Mouse (Mus musculus) right cerebral cortex, adult 18-20 months (tissue): ENCODE measurements around the gene Nbea.

Experiments used
- DNase-seq: peaks from one replicate; pipeline ENCODE4 v3.0.0; 2022; ENCODE audit warnings: mixed read lengths

The Nbea gene

DNA sequence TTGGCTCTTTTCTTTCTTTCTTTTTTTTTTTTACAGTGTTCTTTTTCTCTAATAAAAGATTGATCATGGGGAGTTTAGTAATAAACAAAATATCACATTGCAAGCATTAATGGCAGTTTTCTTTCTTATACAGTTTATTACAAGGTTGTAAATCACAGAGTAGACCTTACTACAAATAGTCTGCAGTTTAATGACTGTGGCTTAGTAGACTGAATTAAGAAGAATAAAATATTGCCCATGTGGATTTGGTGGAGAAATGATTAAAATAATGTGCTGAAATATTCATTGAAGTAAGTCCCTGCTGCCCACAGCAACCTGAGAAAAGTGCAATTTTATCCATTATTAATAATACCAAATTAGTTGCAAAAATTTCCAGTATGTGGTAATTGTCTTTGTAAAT lies 363.9 kb downstream of the Nbea start:
- no peak for DNase-seq

DNA sequence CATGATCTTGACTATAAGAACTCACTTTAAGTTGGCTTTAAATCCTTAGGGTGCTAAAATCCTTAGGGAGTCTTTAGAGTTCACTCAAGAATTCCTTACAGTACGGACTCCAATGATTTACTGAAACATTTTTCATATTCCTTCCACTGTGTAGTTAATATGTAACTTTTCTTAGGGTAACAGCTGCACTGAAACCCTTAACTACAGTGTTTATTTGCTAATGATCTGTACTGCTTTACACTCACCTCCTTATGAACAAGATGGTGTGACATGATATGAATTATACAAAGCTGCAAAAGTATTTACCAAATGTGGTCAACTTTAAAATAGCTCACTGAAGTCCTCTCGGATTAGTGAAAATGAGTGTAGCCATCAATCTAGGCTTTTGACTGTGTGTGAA lies 365.4 kb downstream of the Nbea start:
- DNase-seq, result no peak

DNA sequence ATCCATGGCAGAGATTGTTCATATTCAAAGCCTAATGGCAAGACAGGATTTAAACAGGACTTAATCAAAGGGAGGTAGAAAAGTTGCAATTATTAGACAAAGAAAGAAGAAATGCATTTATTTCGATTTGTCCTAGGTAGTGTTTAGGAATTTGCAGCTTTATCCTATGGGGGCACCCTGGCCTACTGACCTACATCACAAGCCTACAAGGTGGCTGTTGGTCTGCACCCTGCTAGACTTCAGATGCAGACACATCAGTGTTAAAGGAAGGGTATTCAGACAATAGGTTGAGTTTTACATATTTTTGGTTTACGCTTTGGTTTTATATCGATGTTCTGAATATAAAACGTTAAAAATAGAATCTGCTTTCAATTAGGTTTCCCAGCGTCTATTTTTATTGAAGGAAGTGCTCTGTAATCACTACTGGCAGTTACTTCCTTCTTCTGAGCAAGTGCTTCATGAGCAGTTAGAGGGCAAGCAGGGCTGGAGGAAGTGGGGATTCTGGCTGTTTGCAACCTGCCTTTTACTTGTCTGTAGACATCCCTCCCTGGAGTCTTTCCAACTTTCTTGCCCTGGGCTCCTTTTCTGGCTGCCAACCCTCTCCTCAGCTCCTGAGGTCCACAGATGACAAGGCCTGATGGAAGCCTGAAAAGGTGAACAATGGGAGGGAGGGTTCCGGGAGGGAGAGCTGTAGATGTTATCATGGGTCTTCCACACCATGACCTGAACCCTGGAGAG lies 366.7 kb downstream of the Nbea start:
- DNase-seq, result no peak

DNA sequence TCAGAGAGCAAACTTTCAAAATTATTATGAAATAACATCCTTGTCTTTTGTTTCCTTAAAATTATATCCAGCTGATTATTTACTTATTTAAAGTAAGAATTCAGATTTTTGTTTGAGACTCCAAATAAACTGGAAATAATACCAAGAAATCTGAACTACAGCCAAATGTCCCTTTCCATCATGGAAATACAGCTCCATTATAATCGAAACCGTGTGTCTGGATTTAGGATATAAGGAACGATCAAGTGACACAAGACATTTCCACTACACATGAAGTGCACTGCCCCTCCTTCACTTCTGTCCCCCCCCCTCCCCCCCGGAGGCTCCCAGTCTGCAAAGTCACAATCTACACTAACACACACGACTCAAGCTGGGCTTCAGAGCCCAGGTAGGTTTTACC lies 367.4 kb downstream of the Nbea start:
- no peak for DNase-seq

DNA sequence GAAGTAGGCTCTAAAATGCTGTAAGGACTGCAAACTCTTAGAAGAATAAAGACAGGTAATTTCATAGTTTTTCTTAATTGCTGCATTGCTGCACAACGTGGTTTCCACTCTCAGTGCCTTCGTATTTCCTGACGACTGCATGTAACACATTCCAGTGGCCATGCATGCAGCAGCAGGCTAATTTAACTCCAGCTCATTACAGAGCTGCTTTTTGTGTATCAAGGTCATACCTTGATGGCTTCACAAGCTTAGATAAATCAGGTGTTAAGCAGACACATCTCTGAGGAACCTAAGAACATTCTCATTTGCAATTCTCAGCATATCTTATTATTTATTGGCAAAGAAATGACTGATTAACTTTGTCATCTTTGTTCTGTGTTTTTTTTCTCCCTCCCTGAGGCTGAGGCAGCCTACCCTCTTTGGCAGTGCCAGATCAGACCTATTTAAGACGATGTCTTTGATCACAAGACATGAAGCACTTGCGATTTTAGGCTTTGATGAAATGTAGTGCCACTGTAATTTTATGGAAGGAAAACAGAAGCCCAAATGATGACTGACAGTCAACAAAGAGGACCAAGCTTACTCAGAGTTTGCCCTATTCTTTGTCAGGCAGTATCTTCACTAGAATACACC lies 368.4 kb downstream of the Nbea start:
- DNase-seq, result no peak

DNA sequence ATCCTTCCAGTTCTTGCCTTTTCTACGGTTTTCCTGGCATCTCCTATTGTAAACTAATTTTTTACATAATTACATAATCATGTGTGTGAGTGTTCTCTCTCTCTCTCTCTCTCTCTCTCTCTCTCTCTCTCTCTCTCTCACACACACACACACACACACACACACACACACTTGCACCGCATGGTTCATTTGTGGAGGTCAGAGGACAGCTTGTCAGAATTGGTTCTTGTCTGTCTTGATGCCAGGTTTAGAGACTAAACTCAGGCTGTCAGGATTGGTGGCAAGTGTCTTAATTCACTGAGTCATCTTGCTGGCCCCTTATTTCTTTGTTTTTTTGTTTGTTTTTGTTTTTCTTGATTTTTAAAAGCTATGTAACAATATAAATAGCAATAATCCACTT lies 388.7 kb downstream of the Nbea start:
- DNase-seq, result no peak

DNA sequence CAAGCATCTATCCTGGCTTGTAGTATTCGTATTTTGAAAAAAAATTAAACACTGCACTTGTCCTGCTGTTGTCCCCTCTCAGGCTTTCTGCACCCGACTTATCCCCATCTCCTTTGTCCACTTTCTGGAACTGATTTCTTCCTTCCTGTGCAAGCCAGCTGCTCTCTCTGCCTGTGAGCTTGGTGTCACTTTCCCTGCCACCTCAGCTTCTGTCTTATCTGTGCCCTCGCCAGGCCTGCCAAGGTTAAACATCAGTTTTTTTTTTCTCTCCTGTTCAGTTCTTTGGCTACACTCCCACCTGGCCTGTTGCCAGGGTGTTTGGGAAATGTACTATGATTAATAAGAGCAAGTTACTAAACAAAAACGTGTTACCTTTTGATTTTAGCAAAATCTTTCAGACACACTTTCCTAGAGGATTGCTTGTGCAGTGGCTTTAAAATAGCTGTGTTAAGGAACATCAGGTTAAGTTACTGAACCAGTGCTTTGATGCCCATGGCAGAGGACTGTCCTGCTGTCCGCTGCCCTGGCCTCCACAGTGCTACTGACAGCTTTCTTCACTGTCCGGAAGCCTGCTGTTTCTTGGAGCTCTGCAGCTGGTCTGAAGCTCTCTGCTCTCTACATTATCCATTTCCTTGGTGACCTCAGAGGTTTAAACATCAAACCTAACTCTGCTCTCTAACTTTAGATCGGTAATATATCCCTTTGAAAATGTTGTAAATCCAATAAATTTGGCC lies 389.5 kb downstream of the Nbea start:
- no peak for DNase-seq

DNA sequence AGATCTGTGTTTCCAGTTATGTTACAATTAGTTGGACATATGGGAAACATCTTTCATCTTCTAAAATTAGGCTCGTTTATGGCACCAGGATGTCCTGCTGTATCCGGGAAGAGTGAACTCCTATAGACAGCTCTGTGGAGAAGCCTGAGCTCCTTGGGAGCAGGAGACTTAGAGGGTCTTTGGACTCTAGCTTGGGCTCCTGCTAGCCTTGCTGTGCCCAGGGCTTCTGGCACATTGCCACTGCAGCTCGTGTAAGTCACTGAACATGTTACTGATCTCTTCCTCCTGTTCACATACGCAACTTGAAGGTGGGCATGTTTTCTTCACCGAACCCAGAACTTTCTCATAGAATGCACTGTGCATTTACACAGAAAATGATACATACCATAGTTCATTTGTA lies 391.2 kb downstream of the Nbea start:
- no peak for DNase-seq

DNA sequence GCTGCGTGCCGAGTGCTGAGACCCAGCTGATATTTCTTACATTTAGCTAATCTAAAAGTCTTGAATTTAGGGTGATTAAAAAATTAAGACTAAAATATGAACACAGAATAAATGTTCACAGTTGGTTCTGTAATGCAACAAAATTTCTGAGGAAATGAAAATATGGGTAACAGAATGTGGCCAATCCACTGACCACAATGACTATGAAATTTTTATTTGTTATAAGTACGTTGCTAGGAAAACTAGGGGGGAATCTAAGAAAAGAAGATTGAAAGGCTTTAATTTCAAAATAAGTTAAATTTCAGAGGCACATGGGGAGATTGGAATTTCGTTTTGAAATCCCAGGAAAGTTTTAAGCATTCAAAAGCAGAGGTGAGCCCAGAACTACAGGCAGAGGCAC lies 392.9 kb downstream of the Nbea start:
- DNase-seq, result no peak

DNA sequence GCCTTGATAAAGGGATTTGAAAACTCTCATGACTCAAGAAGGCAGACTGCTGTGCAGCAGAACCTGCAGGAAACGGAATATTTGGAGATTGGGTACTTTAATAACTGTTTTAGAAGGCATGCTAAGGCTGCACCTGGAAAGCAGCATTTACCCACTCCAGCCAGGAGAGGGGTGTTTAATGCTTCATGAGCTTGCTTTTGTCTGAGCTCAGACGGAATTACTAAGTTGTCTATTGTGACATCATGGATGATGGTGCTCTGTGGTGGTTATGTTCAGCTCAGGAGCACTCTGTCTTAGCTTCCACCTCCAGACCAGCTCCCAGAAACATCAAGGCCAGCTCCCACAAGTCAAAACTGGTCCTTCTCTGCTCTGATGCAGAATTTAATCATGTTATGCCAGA lies 393.6 kb downstream of the Nbea start:
- no peak for DNase-seq

DNA sequence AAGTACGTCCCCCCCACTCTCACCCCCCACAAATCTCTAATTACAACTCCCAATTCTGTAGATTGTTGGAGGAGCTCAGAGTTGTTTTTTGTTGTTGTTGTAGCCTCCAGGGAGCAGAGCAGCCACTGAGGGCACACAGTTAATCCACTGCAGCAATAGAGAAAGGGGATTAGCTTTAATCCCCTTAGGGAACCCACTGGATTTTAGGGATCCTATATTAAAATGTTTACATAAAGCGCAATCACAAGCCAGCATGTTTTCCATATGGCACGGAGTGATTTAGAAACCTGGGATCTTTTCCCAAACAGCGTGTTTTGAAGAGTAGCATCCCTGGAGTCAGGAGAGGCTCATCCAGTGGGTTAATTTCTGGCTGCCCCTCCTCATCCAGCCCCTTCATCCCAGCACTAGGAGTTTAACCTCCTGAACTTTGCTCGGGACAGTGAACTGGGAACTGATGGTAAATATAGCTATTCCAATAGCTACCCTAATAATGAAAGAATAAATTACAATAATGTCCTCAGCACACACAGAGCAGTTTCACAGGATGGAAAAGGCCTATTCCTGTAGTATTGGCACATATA lies 394.8 kb downstream of the Nbea start:
- no peak for DNase-seq

DNA sequence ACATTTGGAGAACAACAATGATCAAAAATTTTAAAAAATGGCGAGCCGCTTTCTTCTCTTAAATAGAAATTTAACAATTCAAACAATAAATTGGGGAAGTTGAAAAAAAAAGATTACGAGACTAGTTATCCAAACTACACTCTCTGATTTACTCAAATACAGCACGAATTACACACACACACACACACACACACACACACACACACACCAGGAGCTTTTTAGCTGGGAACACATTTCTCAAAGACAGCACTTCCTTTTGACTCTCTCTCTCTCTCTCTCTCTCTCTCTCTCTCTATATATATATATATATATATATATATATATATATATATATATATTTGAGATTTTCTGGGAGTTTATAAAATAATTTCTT lies 395.3 kb downstream of the Nbea start:
- DNase-seq, result no peak

DNA sequence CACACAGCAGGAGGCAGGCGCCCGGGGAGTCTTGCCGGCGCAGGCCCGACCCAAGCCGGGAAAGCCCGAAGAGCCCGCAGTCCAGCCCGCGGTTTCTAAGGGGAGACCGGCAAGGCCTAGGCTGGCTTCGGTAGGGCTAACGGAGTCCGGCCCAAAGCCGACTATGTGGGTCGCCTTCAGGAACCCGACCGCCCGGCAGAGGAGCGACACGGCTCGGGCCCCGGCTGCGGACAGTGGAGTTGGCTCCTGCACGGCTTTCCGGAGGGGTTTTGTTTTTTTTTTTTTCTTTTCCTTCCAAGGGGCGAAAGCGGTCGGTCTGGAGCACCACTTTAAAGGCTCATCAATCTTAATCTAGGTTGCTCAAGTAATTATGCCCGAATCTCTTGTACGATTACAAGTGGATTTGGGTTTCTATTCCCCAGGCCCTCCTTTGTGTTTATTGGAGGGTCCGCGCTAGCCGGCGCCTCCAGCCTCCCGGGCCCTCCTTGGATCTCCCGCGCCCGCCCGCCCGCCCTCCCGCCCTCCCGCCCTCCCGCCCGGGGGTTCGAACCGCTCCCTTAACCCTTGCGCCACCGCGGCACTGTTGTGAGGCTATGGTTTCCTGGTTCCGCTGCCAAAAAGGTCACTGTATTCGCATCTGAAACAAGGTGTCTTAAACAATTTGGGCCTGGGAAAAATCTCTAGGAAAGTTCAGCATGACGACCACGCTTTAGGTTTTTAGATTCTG lies 395.9 kb downstream of the Nbea start:
- no peak for DNase-seq

DNA sequence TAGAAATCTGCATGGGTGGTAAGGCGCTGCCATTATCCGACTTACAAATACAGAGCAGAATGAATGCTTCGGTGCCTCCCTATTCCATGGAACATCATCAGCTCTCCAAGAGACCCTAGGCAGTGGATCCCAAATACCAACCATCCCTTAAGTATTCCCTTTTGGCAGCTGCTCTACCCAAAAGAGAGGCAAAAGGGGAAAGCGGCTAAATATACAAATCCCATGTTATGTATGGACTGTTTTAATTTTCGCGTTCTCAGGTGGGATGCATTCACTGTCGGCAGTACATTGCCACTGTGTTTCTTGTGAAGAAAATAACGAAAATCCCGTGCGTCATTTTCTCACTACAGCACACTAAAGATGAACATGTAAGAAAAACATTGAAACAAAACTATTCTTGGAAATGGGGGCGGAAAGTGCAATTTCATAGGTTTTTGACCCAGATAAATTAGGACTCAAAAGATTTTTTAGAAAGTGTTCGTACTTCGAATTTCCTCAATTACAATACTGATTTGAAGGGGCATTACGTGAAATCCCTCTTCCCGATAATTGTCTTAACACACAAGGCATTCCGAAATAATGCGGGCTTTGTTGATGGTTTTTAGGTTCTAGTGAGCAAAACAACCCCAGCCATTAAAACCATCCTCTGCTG lies 396.5 kb downstream of the Nbea start:
- no peak for DNase-seq

DNA sequence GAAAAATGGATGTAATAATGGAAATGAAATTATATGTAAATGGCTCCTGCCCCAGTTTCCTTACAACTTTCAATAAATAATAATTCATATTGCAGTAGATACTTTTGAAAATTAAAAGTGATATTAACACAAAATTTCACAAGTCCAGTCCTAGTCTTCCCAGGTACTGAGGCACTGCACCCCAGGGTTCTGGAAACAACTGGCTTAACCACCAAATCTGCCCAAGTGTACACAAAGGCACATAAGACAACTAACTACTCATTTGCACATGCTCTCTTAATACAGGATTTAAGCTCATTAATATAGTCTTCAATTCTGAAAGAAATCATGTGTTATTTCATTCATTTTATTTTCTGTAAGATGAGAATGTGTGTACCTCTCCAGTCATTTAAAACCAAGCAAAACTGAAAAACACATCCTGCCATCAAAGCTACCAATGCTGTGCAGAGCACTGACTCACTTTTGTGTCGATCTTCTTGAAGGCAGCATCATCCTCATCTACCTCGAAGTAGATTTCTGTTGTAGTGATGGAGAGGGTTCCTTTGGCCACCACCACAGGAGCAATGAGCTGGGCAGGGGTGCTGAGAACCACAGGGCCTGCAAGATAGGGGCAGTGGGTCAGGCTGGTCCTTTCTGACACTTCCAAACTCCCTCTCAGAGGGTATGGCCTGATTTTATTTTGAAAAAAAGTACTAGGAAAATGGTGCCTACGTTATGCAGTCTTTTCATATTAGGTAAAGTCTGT lies 397.3 kb downstream of the Nbea start:
- DNase-seq, result no peak

DNA sequence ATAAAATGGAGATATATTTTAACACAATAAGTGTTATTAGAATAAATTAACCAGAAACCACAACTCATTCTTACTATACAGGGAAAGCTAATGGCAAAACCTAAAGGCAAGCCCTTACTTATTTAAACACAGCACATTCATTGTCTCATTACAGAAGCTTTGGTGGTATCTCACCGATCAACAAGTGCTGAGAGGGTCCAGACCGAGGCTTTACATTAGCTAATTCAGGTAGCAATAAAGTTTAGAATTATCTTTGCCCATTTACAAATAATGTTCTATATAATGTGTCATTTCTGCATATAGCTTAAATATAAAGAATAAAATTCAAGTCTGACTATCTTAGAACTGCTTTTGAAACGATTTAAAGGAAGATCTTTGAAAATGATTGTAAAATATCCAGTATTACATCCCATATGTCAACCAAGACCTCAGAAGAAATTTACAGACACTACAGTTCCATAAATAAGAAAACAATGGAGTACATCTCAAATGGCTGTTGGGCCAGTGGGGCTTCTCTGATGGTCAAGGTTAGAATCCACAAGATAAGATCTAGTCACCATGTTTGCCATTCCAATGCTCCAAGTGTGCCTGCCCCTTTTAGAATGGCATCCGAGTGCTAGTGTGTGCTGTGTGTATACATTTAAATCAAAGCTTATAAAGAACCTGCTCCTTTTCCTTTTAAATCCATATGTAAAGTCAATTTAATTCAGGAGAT lies 398.1 kb downstream of the Nbea start:
- no peak for DNase-seq

DNA sequence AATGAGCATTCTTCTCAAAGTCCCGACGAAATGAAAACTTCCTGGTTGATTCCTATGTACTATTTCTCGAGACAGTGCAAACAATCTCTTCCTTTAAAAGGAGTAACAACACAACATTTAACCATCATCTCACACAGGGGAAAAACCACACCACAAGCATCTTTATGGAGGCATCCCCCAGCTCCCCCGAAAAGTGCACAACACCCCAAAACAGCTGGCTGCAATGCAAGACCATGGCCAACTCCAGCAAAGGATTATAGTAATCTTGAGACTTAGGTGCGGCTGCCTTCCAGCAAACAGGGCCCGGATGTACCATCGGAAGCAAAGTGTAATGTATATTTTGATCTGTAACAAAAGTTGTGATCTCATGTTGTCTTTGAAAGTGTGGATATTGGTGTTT lies 399.4 kb downstream of the Nbea start:
- DNase-seq, result no peak

DNA sequence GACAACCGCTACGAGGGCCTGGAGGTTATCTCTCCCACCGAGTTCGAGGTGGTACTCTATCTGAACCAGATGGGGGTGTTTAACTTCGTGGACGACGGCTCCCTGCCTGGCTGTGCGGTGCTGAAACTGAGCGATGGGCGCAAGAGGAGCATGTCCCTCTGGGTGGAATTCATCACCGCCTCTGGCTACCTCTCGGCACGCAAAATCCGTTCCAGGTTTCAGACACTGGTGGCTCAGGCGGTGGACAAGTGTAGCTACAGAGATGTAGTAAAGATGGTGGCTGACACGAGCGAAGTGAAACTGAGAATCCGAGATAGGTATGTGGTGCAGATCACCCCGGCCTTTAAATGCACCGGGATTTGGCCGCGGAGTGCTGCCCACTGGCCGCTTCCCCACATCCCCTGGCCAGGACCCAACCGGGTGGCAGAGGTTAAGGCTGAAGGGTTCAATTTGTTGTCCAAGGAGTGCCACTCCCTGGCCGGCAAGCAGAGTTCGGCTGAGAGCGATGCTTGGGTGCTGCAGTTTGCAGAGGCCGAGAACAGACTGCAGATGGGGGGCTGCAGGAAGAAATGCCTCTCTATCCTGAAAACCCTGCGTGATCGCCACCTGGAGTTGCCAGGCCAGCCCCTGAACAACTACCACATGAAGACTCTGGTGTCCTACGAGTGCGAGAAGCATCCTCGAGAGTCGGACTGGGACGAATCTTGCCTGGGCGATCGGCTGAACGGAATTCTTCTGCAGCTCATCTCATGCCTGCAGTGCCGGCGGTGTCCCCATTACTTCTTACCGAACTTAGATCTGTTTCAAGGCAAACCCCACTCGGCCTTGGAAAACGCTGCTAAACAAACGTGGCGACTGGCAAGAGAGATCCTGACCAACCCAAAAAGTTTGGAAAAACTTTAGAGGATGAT lies 400.1 kb downstream of the Nbea start:
- no peak for DNase-seq

DNA sequence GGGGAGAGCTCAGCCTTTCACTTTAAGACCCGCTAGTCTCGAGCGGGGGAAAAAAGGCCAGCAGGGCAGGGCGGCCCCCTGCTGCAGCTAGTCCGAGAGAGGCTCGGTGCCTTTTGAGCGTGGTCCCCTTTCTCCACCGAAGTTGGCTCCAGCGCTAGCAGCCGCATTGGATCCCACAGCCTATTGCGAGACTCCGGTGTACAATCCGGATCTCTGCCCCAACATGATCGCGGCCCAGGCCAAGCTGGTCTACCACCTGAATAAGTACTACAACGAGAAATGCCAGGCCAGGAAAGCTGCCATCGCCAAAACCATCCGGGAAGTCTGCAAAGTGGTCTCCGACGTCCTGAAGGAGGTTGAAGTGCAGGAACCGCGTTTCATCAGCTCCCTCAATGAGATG lies 400.7 kb downstream of the Nbea start:
- no peak for DNase-seq

DNA sequence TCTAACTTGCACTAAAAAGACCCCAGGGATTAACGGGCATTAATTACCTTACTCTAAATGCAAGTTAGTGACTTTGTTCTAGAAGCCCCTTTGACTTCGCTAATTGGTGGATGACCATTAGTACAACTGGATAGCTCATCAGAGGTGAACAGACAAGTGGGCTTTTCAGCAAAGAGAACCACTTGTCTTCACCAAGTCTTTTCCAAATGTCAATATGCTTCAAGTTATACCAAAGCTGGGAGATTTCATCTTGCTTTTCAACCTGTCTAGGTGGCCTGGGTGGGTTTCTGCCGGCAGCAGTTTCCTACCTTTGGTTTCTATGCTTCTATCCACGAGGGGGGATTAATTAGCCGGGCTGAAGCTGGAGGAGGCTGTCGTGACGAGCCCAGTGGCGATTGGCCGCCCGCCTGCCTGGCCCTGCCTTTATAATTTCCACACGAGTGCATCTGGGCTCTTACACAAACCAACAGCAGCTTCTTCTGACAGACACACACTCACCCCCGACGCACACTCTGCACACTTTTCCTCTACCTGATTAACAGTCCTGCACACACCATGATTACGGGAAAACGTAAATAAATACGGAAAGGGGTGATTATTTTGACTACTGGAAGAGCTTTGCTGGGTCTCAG lies 401.3 kb downstream of the Nbea start, which contains the start of gene Mab21l1:
TSS of gene Mab21l1 (plus strand) at position 455 of the 632 bp plus-strand sequence.
- DNase-seq, result no peak
